Mouse (Mus musculus): ENCODE data around the gene Ccdc149.

Ccdc149 gene

DNA sequence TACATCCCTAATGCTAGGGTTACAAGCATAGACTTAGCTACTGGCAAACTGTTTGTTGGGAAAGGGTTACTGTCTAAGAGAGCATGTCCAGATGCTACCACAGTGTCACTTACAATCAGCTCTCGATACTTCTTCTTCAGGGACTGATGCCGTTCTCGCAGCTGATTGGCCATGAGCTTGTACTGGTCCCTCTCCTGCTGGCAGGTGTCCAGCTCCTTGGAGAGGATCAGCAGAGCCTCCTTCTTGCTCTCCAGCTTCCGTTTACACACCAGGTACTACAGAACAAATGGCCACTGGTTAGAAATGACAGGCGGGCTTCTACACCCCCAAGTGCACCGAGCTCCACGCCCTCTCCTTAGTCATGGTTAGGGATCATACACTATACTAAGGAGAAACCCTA, 32.4 kb downstream of the Ccdc149 start:
- DNase-seq, result no peak

DNA sequence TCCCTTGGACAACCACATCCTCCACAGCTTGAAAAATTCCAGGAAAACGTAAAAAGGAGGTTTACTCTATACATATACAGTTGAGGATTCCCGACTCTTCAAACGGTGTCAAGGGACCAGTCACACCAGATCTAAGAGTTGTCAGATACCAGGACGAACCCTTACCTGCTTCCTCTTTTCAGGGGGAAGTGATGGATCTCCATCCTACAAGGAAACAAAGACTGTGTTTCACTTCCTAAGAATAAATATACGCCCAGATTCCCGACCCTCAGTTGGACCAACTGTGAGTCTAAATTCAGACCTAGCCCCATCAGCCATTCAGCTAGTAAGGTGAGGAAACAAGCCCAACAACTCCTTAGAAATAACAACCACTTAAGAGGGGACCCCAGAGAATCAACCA, 35.8 kb downstream of the Ccdc149 start:
- DNase-seq, result no peak

DNA sequence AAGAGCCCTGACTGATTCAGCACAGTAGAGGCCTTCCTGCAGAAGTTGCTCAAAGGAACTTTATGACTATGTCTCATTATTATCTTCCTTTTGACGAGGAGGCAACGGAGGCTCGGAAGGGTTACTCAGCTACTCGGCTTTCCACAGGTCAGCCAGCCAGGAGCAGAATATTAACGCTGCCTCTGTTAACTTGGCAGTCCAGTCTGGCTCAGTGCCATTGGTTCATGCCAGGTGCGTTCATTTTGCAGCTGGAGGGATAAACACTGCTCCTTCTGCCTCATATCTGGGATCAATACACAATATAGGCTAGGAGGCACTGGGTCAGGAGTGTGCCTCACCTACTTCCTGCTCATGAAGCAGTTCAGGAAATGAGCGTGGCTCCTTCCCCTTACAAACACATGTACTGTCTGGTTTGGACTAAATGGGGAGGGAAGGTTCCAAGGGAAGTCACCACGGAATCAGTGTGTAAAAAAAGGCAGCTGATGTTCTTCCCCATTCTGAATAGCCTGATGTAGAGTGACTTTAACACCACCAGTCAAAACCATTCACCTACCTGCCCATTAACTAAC, 40.0 kb downstream of the Ccdc149 start:
- peak in 1 of 2 experiments; percentile 5 for DNase-seq

DNA sequence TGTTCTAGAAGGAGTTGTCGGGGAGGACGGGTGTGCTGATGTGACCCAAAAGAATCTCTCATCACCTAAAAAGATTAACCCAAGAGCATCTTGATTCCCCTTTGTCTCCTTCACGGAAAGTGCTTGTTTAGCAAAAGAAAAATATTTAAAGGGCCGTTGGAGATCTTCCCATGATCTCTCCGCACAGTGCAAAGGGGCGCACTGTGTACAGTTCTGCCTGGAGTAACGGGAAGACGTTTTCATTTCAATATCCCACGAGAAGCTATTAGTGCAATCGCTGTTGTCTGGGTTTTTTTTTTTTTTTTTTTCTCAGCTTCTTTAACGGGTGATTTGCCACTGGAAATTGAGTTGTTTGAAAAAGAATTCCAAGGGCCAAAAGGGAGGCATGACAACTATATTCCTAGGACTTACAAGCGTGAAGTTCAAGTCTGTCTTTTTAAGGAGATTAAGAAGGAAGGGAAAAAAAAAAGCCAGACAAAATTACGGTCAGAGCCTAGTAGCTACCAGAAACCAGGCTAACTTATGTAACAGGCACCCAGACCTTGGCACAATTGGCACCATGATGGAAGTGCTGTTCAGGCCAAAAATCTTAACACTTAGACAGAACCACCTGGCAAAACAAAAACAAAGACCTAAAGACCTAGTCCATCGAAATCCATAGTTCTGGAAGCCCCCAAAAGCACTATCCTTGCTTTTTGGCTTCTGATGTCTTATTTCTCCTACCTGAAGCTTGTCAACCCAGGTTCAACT, 41.4 kb downstream of the Ccdc149 start:
- no peak for DNase-seq

DNA sequence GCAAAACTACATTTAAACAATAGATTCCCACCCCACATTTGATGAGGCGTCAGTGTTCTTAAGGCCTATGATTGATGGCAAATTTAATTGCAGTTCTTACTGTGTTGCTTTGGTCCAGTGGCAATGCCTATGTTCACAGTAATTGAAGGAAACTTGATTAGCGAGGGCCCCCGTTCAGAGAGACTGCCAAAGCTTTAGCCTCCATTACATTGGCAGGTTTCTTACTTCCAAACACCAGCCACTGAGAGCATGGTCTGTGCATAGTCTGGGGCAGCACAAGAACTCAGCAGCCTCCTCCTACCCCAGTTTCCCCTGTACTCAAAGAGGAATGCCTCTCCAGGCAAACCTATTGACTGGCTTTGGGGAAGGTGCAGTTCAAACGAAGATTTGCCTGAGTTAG, 42.7 kb downstream of the Ccdc149 start:
- no peak for DNase-seq

DNA sequence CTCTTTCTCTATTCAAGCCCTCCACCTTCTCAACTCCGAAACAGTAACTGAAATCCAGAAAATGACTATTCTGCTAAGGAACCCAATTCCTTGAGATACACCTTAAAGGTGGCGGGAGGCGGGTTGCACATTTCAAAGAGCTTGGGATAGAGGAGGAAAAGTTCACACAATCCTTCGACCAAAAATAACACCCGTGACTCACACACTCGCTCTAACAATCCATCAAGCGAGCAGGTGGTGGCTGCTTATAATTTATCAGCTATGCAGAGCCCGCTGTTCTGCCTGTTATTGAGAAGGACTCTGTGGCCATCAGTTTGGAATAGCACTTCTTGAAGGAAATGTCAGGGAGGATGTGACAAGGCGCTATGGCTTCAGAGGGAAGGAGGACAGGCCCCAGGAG, 45.5 kb downstream of the Ccdc149 start:
- DNase-seq, result no peak

DNA sequence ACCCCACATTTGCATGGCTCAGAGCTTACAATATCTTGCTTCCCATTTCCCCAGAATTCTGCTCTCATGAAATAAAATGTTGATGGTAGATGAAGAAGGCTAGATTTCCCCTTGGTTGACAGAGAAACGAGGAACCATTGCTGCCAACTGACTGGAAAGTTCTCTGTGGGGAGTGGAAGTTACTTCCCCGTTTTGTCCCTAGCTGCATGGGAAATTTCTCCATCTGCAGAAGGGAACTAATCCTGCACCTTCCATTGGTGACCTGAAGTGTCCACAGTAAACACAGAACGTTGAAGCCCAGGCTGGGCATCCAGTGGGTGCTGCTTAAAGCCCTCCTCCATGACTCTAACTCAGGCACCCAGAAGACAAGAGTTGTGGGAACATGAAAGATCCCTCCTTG, 47.4 kb downstream of the Ccdc149 start:
- no peak for DNase-seq

DNA sequence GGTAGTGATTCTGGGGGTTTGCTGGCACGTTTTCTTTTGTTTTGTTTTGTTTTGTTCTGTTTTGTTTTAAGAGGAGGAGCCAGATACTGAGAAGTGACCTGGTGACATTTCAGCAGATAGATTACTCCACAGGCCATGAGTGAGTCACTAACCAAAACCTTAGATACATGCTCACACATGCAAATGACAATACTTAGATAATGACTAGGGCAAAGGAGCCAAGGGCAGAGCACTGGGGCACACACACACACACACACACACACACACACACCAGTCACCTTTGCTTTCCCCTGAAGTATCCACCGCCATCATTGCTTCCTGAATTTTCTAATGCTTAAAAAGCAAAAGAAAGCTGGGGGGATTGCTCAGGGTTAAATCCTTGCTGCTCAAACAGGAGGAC, 54.8 kb downstream of the Ccdc149 start:
- no peak for DNase-seq

DNA sequence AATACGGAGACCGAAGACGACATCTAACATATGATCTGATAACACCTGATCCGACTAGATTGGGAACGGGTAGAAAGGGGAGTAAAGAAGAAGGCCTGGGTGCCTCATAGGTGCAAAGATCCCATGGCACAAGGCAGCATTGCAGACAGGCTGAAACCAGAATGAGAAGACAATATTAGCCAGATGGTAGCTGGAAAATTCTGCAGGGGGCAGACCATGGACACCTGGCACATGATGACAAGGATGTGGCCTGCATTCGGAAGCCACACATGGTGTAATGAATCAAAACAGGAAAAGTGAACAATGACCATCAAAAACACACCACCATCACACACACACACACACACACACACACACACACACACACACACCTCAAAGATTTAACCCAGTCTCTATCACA, 55.4 kb downstream of the Ccdc149 start:
- DNase-seq, result no peak

DNA sequence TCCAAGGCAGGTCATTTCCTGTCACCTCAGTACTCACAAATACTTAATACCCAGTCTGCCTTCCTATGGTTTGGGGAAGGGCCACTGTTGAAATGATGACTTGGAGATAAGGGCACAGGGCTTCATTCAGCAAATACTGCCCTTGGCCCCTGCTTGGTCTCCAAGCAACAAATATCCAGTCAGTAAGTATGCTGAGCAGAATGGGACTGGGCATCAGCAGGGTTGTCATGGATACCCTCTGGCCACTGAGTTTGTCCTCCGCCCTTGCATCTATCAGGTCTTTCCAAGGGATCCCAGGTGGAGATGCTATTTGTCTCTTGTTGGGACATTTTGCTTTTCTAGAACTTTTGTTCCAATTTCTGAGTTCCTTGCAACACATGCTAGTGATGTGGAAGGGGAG, 56.1 kb downstream of the Ccdc149 start:
- no peak for DNase-seq

DNA sequence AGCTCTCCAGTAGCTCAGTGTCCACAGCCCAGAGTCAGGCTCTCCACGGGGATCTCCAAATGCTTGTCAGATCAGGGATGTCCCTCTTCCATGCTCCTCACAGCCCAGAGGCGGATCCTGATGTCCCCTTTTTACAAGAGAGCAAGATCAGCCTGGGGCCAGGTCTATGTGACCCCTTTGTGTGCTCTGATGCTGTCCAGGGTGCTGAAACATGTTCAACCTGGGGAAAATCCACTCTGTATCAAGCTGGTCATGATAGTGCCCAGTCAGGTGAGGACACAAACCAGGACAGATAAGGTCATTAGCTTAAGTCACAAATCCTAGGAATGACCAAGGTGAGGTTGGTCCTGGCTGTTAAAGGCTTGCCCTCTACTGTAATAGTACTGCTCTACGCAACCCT, 59.8 kb downstream of the Ccdc149 start:
- DNase-seq, result peak in 1 of 2 experiments; percentile 10

DNA sequence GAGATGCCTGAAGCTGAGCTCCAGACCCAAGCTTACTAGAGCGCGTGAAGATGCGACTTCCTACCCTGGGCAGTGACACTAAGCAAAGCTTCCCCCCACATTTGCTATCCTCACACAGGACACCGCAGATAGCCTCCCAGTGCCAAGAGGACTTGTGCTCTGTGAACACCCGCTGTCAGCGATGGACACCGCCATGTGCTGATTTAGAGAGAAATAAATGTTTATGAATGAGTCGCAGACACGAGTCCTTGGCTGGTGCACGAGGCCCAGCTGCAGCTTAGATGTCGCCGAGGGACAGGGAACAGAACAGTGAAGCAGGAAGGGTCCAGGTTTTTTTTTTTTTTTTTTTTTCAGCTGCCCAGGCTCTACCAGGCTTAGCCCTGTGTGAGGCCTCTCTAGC, 61.1 kb downstream of the Ccdc149 start:
- no peak for DNase-seq

DNA sequence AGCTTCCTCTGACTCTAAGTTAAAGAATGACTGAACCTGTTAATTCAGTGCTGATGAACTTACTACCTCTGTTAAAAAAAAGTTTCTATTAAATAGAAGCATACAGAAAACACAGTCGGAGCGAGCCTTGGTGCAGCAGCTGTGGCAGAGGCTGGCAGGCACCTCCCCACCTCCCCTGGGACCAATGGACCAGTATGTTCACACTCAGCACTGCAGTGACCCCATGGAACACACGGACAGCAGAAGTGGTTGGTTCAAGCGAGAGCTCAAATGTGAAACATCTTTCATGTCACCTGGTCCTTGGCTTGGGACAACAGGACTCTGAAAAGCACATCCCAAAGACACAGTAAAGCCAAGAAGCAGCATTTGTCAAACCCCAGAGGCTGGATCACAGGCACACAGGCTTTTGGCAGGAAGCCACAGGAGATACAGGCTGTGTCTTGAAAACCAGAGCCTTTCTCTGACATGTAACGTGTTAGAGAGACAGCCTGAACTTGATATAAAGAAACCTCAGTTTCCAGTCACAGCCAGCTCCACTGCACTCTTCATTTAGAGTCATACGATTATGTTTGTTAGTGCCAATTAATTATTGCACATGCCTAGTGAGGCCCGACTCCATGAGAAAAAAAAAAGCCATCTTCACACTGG, 62.5 kb downstream of the Ccdc149 start:
- no peak for DNase-seq

DNA sequence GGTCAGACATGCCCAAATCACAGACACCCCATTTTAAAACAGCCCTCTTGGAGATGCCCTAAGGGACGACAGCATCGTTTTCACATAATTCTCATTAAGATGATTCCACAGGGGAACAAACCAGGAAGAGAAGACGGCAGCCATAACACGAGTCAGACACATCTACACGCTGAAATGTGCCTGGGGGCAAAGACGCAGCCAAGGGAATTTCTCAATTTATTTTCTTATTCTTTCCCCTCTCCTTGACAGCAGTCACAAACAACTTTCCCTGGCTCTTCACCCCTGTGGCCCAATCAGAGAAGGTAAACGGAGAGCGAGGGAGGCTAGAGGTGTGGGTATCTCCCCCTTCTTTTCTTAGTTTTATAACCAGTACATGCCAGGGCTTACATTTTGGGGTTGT, 66.9 kb downstream of the Ccdc149 start:
- DNase-seq, result no peak

DNA sequence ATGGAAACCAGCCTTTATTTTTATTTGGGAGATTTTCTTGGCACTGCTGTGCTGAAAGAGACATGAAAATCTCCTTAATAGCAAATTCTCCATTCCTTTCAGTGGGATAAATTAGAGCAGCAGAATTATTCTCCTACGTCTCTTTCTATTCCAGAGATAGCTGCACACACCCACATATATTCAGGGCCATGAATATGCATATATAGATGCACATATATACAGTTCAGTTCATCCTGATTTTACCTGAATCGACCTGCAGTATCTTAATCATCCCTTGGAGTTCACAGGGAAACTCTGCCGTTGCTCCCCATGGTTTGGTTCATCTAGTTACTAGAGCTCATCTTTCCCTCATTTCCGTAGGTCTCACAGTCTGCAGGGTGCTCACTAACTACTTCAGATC, 77.6 kb downstream of the Ccdc149 start:
- no peak for DNase-seq

DNA sequence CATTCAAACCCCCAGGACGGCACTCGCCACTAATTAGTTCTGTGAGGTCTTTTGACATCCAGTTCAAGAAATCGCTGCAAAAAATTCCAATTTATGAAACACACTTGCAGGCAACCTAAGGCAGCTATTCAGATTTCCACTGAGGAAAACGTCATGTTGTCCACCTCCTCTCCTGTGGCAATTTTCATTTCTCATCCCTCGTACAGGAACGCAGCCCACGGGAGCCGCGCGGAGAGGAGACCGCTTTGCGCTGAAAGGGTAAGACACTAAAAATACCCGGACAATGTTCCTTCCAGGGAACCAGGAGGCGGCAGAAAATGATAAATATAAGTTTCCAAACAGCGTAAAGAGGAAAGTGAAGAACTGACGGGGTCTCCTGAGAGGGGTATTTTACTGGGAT, 79.8 kb downstream of the Ccdc149 start:
- DNase-seq, result no peak

DNA sequence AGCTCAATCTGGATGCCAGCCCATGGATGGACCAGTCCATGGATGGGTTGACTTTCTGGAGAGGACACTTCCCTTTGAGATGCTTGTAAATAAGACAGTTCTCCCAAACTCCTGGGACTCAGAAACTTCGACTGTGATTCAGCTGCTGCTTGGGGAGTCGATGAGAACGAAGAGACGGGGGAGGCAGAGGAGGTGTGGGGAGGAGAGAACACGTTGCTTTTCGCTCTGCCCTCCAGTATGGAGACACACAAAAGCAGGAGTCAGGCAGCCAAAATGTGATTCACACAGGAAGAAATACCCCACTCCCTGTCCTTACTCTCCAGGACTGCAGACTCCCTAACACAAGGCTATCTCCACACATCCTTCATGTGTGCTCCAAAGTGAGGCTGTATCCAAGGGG, 80.9 kb downstream of the Ccdc149 start:
- DNase-seq, result no peak

DNA sequence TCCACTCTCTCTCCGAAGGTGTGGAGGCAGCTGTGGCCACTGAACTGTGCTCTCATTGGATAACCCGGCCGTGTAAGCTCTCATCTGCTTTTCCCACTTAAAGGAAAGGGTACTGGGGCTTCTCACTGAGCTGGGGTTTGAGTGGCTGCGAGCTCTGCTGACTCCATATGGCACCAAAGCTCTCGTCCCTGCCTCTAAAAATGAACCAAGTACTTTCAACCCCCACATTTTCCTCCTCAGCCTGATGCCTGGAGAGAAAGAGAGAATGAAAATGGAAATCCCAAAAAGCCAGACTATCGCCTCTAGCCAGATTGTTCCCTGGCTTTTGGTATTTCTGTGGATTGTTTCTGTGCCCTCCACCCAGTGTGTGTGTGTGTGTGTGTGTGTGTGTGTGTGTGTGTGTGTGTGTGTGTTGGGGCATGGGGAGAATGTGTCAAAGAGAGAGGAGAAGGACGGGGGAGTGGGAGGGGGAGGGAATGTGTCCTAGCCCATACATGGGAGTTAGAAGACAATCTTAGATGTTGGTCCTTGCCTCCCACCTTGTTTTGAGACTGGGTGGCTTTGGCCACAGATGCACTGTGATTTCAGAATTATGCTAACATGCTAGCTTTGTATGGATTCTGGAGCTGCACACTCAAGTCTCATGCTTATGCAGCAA, 83.1 kb downstream of the Ccdc149 start:
- no peak for DNase-seq

DNA sequence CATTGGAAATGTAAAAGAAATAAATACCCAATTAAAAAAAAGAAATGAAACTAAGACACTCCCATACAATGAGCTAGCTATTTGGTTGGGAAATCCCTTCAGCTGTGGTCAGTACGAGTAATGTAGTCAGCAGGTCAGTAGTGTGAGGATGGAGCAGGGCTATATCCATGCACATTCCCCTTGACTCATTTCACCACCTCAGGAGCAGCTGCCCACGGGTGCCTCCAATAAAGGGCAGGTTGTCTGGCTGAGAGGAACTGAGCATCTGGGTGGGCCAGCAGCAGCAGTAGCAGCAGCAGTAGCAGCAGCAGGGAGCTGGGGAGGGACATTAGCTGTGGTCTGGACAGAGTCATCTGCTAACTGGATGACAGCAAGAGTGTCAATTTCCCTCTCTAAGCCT, 85.3 kb downstream of the Ccdc149 start:
- no peak for DNase-seq

DNA sequence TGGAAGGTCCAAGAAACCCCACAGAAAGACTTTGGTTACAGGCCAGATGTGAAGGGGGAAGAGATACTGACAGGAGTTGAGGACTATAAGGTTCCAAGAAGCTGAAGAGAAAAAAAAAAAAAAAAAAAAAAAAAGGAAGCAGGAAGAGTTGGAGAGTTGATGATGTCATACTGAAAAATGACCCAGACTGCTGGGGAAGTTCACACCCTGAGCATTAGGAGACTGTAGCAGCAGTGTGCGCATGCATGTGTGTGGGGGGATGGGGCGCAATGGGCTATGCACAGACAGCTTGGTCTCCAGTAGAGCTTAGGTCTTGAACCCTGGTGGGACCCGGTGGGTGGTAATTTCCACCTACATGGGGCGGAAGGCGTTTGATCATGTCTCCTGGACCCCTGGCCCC, 87.6 kb downstream of the Ccdc149 start:
- DNase-seq, result no peak

DNA sequence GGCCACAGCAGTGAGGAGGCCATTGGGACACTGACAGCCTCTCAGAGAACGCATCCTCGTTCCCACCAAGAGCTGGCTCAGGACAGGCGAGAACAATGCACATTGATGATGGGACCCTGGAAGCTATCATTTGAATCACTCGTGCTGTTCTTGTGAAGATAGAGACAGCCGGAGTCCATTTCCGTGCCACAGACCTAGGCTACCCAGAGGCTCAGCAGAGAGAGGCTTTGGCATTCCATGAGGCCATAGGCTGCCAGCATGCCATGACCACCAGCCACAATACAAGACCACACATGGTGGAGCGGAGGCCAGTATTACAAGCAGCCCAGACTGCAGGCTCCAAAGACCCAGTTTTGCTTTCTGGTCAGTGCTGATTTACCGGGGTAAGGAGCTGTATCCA, 88.5 kb downstream of the Ccdc149 start:
- DNase-seq, result no peak

DNA sequence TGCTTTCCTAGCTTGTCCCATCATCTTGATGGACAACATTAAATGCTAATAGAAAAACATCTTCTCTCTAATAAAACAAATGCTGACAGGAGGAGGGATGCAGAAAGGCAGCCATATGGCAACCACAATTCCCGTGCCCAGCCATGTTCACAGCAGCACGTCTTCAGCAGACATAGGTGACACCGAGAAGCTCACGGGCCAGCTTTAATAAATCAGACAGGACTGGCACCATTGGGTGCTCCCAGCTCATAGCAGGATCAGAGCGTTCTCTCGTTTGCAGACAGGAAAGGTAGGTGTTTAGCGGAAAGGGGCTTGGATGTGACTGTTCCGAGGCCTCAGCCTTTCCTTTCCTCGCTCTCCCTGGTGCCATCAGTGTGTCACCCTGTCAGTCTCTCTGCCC, 95.5 kb downstream of the Ccdc149 start:
- no peak for DNase-seq

DNA sequence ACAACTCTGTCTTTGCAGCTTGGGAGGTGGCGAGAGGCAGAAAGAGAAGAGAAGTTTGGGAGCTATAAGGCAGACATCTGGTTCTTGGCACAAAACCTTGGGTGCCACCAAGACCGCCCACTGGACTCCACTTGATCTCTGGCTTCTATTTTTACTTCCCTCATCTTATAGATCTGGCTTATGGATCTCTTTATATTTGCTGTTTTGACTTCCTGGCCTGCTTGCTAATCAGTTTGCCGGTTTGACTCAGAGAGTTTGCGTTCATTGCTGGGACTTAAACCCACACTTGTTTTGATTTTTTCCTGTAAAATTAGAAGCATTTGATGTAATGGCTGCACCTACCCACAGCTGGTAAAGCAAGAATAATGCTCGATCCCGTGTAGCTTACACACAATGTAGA, 100.4 kb downstream of the Ccdc149 start:
- DNase-seq, result no peak
